Mouse (Mus musculus) erythroblast, embryonic 14.5 days (primary cell): ENCODE data around the gene Adamts2. TPM values are rescaled to one million over a fixed set of nuclear protein-coding genes. Genes with fewer than 3 reads are reported as not detected.

ENCODE experiments used
- H3K27me3 ChIP-seq: 2 replicates; pipeline ENCODE4 v1.6.1; 2012; ENCODE audit warnings: inconsistent platforms; ENCODE audit not compliant: control insufficient read depth
- H3K36me3 ChIP-seq: 2 replicates; pipeline ENCODE4 v1.6.1; 2012; ENCODE audit warnings: mild to moderate bottlenecking, inconsistent platforms; ENCODE audit not compliant: control insufficient read depth
- H3K4me1 ChIP-seq: 2 replicates; pipeline ENCODE4 v1.6.1; 2012; ENCODE audit warnings: inconsistent platforms; ENCODE audit not compliant: control insufficient read depth
- H3K4me3 ChIP-seq: replicated peaks from 2 replicates; pipeline ENCODE3; 2012; ENCODE audit warnings: moderate library complexity, mild to moderate bottlenecking, inconsistent platforms
- H3K9me3 ChIP-seq: 2 replicates; pipeline ENCODE4 v1.6.1; 2012; ENCODE audit warnings: low read length, inconsistent platforms, mixed read lengths; ENCODE audit not compliant: control insufficient read depth
- GATA1 ChIP-seq: IDR thresholded peaks from 2 replicates; pipeline ENCODE4 v1.6.1; 2012; ENCODE audit warnings: low read length, inconsistent platforms, mixed read lengths
- TAL1 ChIP-seq: IDR thresholded peaks from 3 replicates; pipeline ENCODE4 v1.6.1; 2012; ENCODE audit warnings: low read length, inconsistent platforms, mixed read lengths
- polyA plus RNA-seq: library from polyadenylated mRNA; stranded (reverse); fragments of >175 nt; gene quantifications from 2 replicates; pipeline ENCODE4 v1.2.3, GENCODE M21; 2012

Adamts2 gene
- polyA plus RNA-seq, 1 experiment: not detected

DNA sequence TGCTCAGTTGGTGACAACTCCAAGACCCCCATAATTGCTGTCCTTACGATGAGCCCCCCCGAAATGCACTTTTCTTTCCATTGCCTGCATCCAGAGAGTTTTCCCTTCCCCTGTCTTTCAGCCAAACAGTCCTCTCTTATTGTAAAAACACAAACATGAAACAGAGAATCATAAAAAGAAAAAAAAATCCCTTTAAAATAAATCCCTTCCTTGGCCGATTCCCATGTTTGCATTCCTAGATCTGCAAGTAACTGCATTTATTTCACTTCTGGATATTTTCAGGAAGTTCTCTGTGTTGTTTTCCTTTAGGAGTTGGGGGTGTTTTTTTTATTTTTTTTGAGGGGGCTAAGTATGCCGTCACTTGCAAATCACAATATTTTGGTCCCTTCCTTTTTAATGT lies 19.0 kb downstream of the Adamts2 start:
- no peak overlapping the region for H3K4me3 ChIP-seq
- H3K36me3 ChIP-seq: no peaks in the 10 kb centered on the region
- H3K9me3 ChIP-seq: no peaks in the 10 kb centered on the region
- H3K4me1 ChIP-seq: no peaks in the 10 kb centered on the region
- no peaks in the 10 kb centered on the region for H3K27me3 ChIP-seq
- no peak for TF ChIP-seq TAL1
- TF ChIP-seq GATA1: no peak

DNA sequence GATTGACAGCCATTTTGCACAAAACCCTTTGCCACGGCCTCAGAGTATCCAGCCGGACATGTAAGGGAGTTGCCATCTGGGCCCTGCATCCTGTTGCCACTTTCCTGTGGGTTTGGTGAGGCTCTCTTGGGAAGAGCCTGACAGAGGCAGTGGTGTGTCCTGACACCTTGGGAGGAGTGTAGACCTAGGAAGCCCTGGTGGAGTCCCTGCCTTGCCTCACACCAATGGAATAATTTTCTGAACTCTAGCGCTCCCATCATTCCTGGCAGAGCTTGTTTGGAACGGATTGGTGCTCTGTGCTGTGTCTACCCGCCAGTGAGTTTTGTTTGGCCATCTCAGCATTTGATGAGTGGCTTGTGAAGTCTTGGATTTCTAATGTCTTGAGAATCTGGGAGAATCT lies 19.5 kb downstream of the Adamts2 start:
- Histone ChIP-seq H3K36me3 (no peaks in the 10 kb centered on the region), H3K9me3 (no peaks in the 10 kb centered on the region), H3K27me3 (no peaks in the 10 kb centered on the region), H3K4me1 (no peaks in the 10 kb centered on the region), H3K4me3 (no peak overlapping the region)
- TF ChIP-seq GATA1 (no peak), TAL1 (no peak)

DNA sequence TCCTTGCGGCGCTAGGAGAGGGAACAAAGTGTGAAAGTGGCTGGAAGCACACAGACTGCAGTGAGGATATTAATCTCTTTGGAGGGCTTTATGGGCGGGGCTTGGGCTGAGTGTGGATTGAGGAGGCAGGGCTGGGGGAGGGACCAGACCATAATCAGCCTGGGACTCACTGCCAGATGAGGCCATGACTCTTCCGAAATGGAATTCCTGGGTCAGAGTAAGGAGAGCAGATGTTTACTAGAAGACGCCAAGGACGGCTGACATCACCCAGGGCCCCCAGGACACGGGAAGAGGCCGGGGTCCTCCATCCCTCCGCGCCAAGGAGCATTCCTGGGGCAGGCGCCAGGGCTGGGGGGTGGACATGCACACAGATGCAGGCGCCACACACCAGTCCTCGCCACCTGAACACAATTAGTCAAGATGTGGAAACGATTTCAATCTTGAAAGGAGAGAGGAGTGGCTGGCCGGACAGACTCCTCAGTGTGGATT lies 20.4 kb downstream of the Adamts2 start:
- Histone ChIP-seq H3K4me1 (no peaks in the 10 kb centered on the region), H3K36me3 (no peaks in the 10 kb centered on the region), H3K4me3 (no peak overlapping the region), H3K9me3 (no peaks in the 10 kb centered on the region), H3K27me3 (no peaks in the 10 kb centered on the region)
- TF ChIP-seq GATA1 (no peak), TAL1 (no peak)

DNA sequence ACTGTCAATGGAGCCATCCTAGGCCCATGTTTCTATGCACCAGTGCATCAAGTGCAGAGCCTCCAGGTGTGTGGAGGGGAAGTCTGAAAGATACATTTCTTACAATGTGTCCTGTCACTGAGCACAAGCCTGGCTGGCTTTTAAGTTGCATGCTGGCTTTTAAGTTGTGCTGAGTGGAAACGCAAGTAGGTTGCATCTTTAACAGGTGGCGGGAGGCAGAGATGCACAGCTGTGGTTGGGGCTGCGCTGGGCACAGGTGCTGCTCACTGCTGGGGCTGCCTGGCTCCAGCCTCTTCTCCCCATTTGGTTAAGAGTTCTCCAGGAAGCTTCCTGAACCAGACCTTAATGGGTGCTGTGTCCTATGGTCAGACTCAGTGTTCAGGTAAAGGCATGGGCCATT lies 21.9 kb downstream of the Adamts2 start:
- no peaks in the 10 kb centered on the region for H3K4me1 ChIP-seq
- TF ChIP-seq TAL1 (no peak), GATA1 (no peak)
- no peak overlapping the region for H3K4me3 ChIP-seq
- H3K9me3 ChIP-seq: no peaks in the 10 kb centered on the region
- H3K27me3 ChIP-seq: no peaks in the 10 kb centered on the region
- H3K36me3 ChIP-seq: no peaks in the 10 kb centered on the region

DNA sequence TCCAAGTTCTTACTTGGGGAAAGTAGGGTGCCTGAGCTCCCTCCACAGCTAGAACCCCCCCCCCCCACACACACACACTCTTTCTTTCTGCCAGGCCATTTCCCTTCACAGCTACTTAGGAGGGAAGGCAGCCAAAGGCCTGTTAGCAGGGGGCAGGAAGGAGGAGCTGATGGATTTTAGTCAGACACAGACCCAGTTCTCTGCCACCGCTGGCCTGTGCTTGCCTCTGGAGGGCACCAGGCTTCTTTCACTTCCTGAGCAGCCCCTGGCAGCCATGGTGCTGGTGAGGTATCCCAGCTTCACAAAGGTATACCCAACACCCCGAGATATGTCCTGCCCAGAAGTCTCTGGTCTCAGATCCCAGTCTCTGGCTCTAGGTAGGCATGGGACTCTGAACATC lies 22.4 kb downstream of the Adamts2 start:
- no peaks in the 10 kb centered on the region for H3K9me3 ChIP-seq
- no peak overlapping the region for H3K4me3 ChIP-seq
- no peaks in the 10 kb centered on the region for H3K36me3 ChIP-seq
- TF ChIP-seq TAL1 (no peak), GATA1 (no peak)
- H3K27me3 ChIP-seq: no peaks in the 10 kb centered on the region
- no peaks in the 10 kb centered on the region for H3K4me1 ChIP-seq

DNA sequence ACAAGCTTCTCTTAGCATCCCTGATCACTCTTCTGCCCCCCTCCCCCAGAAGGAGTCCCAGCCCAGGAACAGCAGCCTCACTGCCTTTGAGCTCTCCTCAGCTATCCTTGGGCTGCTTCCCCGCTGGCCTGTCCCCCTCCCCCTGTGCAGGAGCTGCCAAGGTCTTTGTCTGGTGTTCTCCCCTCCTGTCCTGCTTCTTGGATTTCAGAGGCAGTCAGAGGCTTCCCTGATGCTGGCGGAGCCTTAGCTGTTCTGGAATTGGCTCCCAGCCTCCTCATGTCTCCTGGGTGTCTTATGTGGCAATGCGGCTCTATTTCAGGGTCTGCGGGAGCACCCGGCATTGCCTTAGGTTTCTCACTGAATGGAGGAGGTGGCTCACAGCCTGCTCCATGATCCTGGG lies 22.8 kb downstream of the Adamts2 start:
- Histone ChIP-seq H3K9me3 (no peaks in the 10 kb centered on the region), H3K4me3 (no peak overlapping the region), H3K4me1 (no peaks in the 10 kb centered on the region), H3K36me3 (no peaks in the 10 kb centered on the region), H3K27me3 (no peaks in the 10 kb centered on the region)
- TF ChIP-seq GATA1 (no peak), TAL1 (no peak)

DNA sequence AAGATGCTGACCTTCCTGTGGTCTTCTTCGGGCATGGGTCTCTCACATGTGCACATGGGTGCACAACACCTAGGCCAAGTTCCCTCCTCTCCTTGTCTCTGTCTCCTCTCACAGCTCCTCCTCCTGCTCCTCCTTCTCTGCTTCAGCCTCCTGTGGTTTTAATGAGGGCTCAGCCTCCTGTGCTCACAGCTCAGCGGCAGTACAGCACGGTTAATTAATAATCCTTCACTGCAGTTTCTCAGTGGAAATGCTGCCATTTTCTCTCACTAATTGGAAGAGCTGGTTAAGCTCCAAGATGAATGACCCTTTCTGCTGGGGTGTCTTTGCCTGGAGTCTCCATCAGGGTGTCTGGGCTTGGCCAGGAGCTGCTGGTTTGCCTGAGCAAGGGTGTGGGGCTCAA lies 27.0 kb downstream of the Adamts2 start:
- Histone ChIP-seq H3K27me3 (no peaks in the 10 kb centered on the region), H3K4me3 (no peak overlapping the region), H3K4me1 (no peaks in the 10 kb centered on the region), H3K36me3 (no peaks in the 10 kb centered on the region), H3K9me3 (no peaks in the 10 kb centered on the region)
- TF ChIP-seq TAL1 (no peak), GATA1 (no peak)

DNA sequence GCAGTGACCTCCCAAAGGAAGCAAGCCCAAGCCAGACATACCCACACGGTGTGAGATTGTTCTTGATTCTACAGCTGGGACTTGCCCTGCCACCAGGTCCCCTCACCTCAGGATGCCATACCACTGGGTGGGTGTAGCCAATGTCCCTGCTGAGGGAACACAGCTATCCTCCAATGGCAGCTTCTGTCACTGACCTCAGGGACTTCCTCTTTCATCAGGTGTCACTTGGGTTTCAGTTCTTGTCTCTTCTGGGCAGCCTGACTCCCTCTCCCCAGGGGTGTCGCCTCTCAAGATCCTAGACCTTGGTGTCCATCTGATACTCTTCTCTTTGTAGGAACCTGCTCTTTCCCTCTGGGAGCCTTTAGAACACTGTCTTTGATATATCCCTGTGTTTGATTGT lies 28.6 kb downstream of the Adamts2 start:
- Histone ChIP-seq H3K27me3 (no peaks in the 10 kb centered on the region), H3K36me3 (no peaks in the 10 kb centered on the region), H3K4me3 (no peak overlapping the region), H3K9me3 (no peaks in the 10 kb centered on the region), H3K4me1 (no peaks in the 10 kb centered on the region)
- TF ChIP-seq GATA1: no peak
- no peak for TF ChIP-seq TAL1

DNA sequence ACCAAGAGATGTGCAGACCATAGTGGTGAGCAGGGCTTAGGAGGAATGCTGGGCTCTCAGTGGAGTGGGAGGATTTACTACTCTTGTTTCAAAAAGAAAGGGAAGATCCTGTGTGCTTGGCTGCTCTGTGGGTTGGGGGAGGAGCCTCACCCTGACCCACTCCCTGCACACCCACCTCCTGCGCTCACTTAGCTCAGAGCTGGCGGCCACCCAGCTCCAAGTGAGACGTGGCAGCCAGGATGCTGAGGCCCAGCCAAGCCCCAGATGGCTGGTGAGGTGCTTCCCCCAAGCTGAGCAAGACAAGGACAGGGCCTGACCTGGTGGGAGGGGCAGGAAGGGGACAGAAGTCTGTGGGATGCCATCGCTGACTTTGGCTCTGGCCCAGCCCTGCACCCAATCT lies 30.4 kb downstream of the Adamts2 start:
- Histone ChIP-seq H3K36me3 (no peaks in the 10 kb centered on the region), H3K4me1 (no peaks in the 10 kb centered on the region), H3K9me3 (no peaks in the 10 kb centered on the region), H3K27me3 (no peaks in the 10 kb centered on the region), H3K4me3 (no peak overlapping the region)
- TF ChIP-seq GATA1 (no peak), TAL1 (no peak)

DNA sequence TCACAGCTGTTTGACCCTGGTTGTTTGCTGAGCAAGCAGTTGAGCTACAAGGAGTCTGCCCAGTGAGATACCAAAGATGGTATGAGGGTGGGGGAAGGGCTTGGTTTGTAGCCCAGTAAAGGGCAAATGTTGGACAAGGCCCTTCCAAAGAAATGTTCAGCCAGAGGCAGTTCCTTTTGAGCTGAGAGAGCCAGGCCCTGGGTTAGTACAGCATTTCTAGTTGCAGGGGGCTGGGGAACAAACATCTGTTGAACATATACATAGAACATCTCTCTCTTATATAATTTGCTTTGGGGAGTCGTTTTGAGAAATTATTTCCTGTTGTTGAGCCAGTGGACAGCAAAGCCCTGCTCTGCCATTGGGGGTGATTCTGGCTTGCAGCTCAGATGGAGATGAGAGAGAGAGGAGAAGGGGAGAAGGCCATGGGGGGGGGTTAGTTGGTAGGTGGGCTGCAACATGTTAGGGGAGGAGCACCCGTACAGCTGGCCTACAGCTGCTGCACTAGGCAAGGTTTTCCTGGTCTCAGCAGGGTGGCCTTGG lies 33.2 kb downstream of the Adamts2 start:
- Histone ChIP-seq H3K4me3 (no peak overlapping the region), H3K9me3 (no peaks in the 10 kb centered on the region)
- TF ChIP-seq TAL1: no peak
- TF ChIP-seq GATA1: no peak

More for the DNA sequence above, 33.2 kb downstream of the Adamts2 start:
- no peaks in the 10 kb centered on the region for H3K36me3 ChIP-seq
- H3K4me1 ChIP-seq: no peaks in the 10 kb centered on the region
- no peaks in the 10 kb centered on the region for H3K27me3 ChIP-seq
